Mouse (Mus musculus) kidney, adult 2 months (tissue): Measurements from ENCODE around the gene Ttll12. TPM values are rescaled to one million over a fixed set of nuclear protein-coding genes. Genes with fewer than 3 reads are reported as not detected.

Experiments used
- DNase-seq: peaks from one replicate; pipeline ENCODE4 v3.0.0; 2021
- H3K27ac ChIP-seq: fragments of 200-500 bp; 2 replicates; pipeline ENCODE4 v1.5.1; 2012; ENCODE audit warnings: low read depth, low read length, control low read depth, inconsistent platforms; ENCODE audit not compliant: insufficient read depth
- H3K27me3 ChIP-seq: fragments of 200-500 bp; replicated peaks from 2 replicates; pipeline ENCODE4 v1.6.1; 2012; ENCODE audit warnings: mild to moderate bottlenecking, moderate library complexity, low read length, inconsistent platforms; ENCODE audit not compliant: control insufficient read depth, insufficient read depth
- H3K36me3 ChIP-seq: fragments of 200-500 bp; 2 replicates; pipeline ENCODE4 v1.6.1; 2012; ENCODE audit warnings: mild to moderate bottlenecking, moderate library complexity, low read length, inconsistent platforms; ENCODE audit not compliant: control insufficient read depth, insufficient read depth
- H3K4me1 ChIP-seq: fragments of 200-500 bp; 2 replicates; pipeline ENCODE4 v1.6.1; 2011; ENCODE audit warnings: low read length; ENCODE audit not compliant: control insufficient read depth, insufficient read depth
- H3K4me3 ChIP-seq: fragments of 200-500 bp; 2 replicates; pipeline ENCODE4 v1.5.1; 2011; ENCODE audit warnings: mild to moderate bottlenecking, low read depth, low read length, control low read depth; ENCODE audit not compliant: insufficient read depth
- CTCF ChIP-seq: fragments of 200-500 bp; conservative IDR thresholded peaks from 2 replicates; pipeline ENCODE4 v1.5.1; 2011; ENCODE audit warnings: low read depth, mild to moderate bottlenecking, control low read depth, low read length, moderate library complexity, mixed read lengths; ENCODE audit not compliant: insufficient read depth, insufficient read length
- POLR2A ChIP-seq: fragments of 200-500 bp; IDR thresholded peaks from one replicate; pipeline ENCODE4 v1.6.1; 2011; ENCODE audit warnings: low read depth, low read length, control low read depth
- WGBS: fragments of 180-500 bp; shearing (Covaris S2); methylation state at CpG from one replicate; pipeline ENCODE4 v1.1.7; 2018; 5-methylcytosine and 5-hydroxymethylcytosine counted together
- polyA plus RNA-seq: library from polyadenylated mRNA; depleted of rRNA; stranded (reverse); fragments of >200 nt; gene quantifications from 2 replicates; pipeline ENCODE4 v1.2.3, GENCODE M21; 2012

Ttll12 gene
- polyA plus RNA-seq, 1 experiment = 18.0 TPM

DNA sequence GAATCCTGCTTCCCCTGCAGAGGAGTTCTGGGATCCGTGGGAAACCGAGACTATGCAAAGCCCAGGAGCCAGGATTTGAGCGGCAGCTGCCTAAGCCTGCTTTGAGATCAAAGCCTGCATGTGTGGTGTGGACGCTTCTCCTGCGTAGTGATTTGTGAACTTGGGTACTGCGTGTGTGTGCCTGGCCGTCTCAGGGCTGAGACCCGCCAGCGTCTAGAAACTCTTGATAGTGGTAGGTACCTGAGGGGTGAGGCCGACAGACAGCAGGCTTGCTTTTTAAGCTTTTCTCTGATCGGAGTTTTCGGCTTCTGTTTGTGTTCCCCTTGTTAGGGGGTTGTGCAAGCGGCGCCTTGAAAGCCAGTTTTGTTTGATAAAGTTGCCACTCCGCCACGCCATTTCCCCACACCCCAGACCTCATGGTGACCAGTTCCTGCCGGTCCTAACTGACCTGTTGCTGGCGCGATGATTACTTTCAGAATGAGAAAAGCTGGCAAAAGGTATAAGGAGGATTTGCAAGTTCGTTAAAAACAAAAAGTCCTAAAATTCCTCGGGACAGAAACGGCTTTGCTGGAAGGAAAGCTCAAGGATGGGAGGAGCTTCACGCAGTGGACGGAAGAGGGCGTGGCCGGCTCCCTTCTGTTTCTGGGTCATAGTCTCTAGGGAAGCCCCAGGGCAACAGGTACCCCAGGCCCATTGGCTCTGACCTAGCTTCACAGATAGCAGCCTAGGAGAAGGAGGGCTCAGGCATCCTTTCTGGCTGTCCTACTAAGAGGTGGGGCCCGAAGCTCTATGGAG lies 30.9 kb downstream of the Ttll12 start:
- H3K4me1 ChIP-seq = peaks cover 7% of the 10 kb centered on the region
- H3K27me3 ChIP-seq = no peaks in the 10 kb centered on the region
- 1% methylated on average over 27 of the region's 27 CpGs for WGBS
- DNase-seq = peak; percentile 78
- peak overlapping the region; percentile 85 for H3K4me3 ChIP-seq
- peak overlapping the region; percentile 81 for H3K27ac ChIP-seq
- H3K36me3 ChIP-seq = no peaks in the 10 kb centered on the region
- TF ChIP-seq CTCF = no peak
- TF ChIP-seq POLR2A = no peak

DNA sequence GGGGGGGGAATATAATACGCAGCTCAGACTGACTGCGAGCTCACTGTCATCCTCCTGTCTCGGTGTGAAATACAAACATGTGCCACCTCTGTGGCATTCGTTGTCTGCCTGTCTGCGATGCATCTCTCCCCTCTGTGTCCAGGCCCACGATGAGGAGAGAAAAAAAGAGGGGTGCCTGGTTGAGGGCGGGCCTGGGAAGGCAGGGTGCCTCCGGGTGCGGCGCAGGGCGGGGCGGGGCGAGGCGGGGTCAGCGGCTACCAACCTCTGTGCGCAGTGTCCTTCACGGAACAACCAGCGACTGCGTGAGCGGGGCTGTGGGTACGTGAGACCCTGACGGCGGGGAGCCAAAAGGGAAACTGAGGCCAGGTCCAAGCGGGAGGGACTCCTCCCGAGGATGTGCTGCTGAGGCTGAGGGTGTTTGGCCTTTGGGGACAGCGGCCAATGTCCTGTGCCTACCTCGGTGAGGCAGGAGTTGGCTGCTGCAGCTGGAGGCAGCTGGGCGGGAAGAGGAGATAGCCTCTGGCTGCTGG lies 31.6 kb downstream of the Ttll12 start, which contains the start of the genes Tspo and Mcat:
TSS of gene Tspo (plus strand) at position 266 of the 530 bp plus-strand sequence.
TSS of gene Mcat (minus strand) at position 461 of the 530 bp plus-strand sequence.
- peak; percentile 32 for TF ChIP-seq POLR2A
- TF ChIP-seq CTCF = no peak
- peak; percentile 79 for DNase-seq
- Histone ChIP-seq H3K27ac (peak within 1 kb of the TSS; percentile 81), H3K27me3 (no peaks in the 10 kb centered on the region), H3K36me3 (no peaks in the 10 kb centered on the region), H3K4me3 (peak within 1 kb of the TSS; percentile 85), H3K4me1 (peaks cover 7% of the 10 kb centered on the region)
- 1% methylated on average over 28 of the region's 28 CpGs for WGBS

DNA sequence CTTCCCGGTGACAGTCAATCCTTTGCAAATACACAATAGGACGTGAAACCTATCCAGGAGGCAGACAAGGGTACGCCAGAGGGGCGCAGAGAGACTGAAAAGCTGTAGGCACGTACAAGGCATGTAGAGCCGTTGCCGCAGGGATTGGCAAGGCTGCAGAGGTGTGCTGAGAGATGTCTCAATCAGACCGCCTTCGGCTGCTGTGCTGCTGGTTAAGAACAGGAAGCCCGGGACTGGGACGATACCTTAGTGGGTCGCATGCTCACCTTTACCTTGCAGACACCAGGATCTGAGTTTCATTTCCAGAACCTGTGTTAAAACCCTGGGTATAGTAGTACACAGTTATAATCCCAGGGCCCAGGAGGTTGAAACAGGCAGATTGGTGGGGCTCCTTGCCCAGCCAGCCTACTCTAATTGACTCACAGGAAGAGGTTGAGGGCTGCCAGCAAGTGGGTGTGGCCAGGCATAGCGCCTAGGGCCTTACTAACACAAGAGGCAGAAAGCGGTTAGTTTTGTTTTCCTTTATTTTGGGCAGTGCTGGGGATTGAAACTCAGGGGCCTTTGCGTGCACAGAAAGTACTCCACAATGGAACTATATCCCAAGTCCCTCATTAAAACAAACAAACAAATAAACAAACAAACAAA lies 32.2 kb downstream of the Ttll12 start:
- Histone ChIP-seq H3K27me3 (no peaks in the 10 kb centered on the region), H3K4me1 (peaks cover 7% of the 10 kb centered on the region), H3K36me3 (no peaks in the 10 kb centered on the region), H3K27ac (peak overlapping the region; percentile 54), H3K4me3 (peak overlapping the region; percentile 85; the same call in 1 of the 2 replicates)
- TF ChIP-seq CTCF (no peak), POLR2A (no peak)
- 50% methylated on average over 15 of the region's 15 CpGs for WGBS
- peak; percentile 93 for DNase-seq

DNA sequence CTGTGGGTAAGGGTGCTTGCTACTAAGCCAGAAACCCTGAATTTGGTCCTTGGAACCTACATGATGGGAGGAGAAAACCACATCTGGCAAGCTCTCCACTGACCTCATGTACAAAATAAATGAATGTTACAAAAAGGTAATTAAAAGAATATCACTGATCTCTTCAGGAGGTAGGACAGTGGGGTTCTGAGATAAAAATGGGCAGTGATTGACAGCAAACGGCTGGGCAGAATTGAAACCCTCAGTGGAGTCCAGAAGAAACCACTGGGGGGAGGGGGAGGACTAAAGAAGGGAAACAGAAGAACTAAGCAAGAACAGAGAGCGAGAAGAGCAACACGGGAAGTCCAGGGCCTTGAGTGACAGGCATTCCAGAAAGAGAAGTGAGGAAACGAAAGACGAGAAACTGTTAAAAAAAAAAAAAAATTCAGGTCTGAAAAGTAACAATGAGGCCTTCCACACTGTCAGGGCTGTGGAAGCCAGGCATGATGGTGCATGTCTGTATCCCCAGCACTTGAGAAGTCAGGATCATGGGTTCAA lies 33.9 kb downstream of the Ttll12 start:
- no peaks in the 10 kb centered on the region for H3K27me3 ChIP-seq
- no peak for DNase-seq
- no peaks in the 10 kb centered on the region for H3K36me3 ChIP-seq
- peaks cover 9% of the 10 kb centered on the region for H3K4me1 ChIP-seq
- no peak overlapping the region for H3K27ac ChIP-seq
- no peak overlapping the region for H3K4me3 ChIP-seq
- 72% methylated on average over 5 of the region's 5 CpGs for WGBS
- TF ChIP-seq POLR2A = no peak
- no peak for TF ChIP-seq CTCF

DNA sequence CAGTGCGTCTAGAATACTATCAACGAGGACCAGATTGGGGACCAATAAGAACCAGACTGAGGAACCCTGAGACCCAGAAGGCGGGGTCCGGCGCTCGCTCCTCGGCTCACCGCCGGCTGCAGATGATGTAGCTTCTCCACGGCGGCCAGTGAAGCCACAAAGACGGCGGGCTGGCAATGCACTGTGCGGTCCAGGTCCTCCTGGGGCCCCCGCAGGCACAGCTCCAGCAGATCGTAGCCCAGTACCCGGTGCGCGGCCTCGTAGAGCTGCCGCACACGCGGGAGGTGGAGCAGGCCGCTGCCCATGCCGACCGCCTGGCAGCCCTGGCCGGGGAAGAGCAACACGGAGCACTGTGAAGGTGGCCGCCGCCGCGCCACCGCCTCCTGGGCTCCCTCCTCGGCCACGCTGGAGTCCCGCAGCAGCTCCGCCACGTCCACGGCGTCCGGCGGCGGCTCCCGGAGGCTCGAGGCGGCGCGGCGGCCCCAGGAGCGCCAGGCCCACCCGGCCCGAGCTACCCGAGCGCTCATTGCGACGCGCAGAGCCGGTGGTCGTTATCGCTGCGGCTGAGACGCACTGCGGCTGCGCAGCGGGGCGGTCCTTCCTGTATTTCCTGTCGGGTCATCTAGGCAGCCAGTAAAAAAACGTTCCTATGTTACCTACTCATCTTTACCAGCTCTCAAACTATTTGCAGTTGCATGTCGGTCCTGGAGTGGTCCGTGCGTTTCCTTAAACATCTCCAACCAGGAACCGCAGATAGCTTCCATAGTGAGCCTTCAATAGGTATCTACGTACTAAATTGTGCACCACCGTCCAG lies 39.6 kb downstream of the Ttll12 start:
- Histone ChIP-seq H3K27me3 (no peaks in the 10 kb centered on the region), H3K4me1 (peaks cover 9% of the 10 kb centered on the region), H3K27ac (peak overlapping the region; percentile 92), H3K4me3 (peak overlapping the region; percentile 67), H3K36me3 (no peaks in the 10 kb centered on the region)
- peak; percentile 93 for DNase-seq
- under 1% methylated on average over 74 of the region's 74 CpGs for WGBS
- TF ChIP-seq POLR2A (peak; percentile 85), CTCF (no peak)

DNA sequence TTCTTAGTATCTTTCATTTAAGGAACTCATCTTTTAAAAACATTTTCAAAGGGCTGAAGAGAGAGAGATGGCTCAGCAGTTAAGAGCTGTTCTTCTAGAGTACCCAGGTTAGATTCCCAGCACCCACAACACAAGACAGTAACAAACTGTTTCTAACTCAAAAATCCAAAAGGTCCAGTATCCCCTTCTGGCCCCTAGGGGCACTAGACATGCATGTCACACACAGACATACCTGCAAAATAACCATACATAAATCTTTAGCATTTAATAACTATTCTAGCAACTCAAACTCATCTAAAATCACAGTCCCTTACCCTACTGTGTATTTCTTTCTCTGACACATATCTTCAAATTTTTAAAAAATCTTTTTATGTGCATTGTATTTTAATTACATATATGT lies 41.1 kb downstream of the Ttll12 start:
- peaks cover 9% of the 10 kb centered on the region for H3K4me1 ChIP-seq
- H3K36me3 ChIP-seq = no peaks in the 10 kb centered on the region
- no peak overlapping the region for H3K4me3 ChIP-seq
- DNase-seq = no peak
- H3K27me3 ChIP-seq = no peaks in the 10 kb centered on the region
- H3K27ac ChIP-seq = no peak overlapping the region
- no peak for TF ChIP-seq CTCF
- no peak for TF ChIP-seq POLR2A
